Mouse (Mus musculus): ENCODE measurements around the gene Wipf1.
A peak's percentile ranks its signal among the peaks of the same experiment; 100 is the strongest.
"Not testable (repeated sequence)": the region's sequence is repeated elsewhere in the genome, so short reads cannot be mapped to it uniquely, and the experiment has no call there.

Wipf1 gene

DNA sequence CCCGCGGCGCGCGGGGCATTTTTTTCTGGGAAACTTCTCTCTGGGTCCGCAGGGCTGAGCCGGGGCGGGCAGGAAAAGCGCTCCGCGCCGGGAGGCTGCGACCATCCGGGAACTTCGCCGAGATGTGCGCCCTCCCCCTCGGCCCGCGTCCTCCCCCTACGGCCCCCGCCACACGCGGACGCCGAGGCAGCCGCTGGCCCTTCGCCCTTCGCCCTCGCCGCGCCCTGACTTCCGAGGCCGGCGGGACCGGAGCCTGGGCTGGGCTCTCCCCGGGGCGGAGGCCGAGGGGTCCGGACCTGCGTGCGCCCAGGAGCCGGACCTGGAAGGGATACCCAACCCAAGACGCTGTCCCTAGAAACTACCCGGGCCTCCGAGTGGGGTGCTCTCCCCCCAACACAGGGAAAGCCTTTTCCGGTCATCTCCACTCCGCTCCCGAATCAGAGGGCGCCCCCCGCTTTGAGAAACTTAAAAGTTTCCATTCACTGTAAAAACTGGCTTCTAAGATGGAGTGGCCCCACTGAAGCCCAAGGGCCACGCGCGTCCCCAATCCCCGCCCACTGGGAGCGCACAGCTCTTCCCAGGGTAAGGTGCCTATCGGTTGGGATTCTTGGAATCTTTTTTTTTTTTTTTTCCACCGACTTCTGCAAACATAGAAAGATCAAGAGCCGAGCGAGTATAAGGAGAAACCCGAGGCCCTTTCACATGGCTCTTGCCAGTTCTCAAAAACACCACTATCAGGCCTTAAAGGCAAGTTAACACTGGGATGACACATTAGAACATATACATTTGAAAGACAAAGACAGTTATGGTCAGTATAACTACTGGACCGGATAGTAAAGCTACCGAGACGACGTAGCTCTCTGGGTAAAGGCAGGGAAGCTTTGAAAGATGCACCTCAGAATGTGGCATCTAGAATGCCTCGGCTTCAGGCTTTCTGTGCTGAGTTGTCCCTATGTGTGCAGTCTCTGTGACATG lies at the start of gene Wipf1:
Gene Wipf1, minus strand, starts transcription at position 379 of the 975 bp plus-strand sequence.
- DNase-seq, result peak; percentile 78

GRCm38 (mm10) chr2:73579168-73579567 lies 49.6 kb upstream of the Wipf1 start:
- DNase-seq, result no peak

DNA sequence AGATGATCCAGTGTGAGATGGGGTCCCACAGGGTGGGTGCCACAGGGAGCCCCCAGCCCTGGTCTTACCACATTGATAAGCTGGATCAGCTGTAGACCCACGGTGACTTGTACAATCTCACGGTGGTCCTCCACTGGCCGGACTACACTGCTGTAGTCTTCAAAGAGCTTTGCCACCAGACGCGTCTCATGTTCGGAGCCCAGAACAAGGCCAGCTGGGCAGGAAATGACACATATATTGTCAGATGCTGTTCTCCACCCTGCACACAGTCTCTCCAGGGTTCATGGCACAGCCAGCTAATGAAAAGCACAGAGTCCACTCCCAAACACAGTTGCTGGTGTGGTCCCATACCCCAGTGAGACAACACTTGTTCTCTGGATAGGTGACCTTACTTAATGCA lies 44.9 kb upstream of the Wipf1 start:
- no peak for DNase-seq

- DNase-seq, result no peak
Measured at GRCm38 (mm10) chr2:73573556-73573955, 44.0 kb upstream of the Wipf1 start.

GRCm38 (mm10) chr2:73572539-73573372 lies 43.2 kb upstream of the Wipf1 start:
- DNase-seq, result peak; percentile 92

GRCm38 (mm10) chr2:73571901-73572300 lies 42.4 kb upstream of the Wipf1 start:
- no peak for DNase-seq

- DNase-seq, result no peak
Measured at GRCm38 (mm10) chr2:73571304-73571703, 41.8 kb upstream of the Wipf1 start.

- DNase-seq, result peak; percentile 68
Measured at GRCm38 (mm10) chr2:73566989-73567605, 37.6 kb upstream of the Wipf1 start.

GRCm38 (mm10) chr2:73566162-73566561 lies 36.6 kb upstream of the Wipf1 start:
- DNase-seq, result no peak

DNA sequence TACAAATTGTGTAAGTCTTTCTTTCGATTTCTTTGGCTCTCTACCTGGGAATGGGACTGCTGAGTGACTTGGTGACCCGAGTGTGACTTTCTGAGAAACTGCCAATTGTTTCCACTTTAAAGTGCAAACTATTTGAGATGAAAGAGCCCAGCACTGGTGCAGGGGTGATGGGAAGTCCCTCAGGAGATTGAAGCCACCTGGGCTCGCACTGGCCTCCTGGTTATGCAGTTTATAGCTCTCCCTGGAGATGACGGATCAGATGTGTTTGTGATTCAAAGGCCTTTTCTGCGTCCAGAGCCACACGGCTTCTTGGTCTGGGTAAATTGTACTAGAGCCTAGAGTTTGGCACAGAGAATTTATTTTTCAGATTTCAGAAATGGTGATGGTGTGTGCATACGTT lies 34.2 kb upstream of the Wipf1 start:
- DNase-seq, result no peak

DNA sequence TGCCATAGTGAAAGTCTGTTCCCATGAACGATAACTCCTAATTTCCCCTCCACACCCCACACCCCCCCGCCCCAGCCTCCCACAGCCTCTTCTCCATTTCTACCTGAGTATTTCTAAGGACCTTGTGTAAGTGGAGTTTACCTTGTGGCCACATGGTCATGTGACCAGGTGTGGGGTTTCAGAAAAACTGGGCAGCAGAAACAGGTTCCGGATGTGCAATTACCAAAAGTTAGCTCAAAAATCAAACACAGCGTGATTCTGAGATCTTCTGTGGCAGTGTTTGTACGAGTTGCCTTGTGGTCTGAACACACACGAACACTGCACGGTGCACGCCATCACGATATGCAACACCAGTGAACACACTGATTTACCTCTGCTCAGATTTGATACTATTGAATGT lies 33.1 kb upstream of the Wipf1 start:
- DNase-seq, result no peak

GRCm38 (mm10) chr2:73561665-73562063 lies 32.1 kb upstream of the Wipf1 start:
- DNase-seq, result no peak

GRCm38 (mm10) chr2:73560899-73561664 lies 31.5 kb upstream of the Wipf1 start:
- DNase-seq, result no peak

DNA sequence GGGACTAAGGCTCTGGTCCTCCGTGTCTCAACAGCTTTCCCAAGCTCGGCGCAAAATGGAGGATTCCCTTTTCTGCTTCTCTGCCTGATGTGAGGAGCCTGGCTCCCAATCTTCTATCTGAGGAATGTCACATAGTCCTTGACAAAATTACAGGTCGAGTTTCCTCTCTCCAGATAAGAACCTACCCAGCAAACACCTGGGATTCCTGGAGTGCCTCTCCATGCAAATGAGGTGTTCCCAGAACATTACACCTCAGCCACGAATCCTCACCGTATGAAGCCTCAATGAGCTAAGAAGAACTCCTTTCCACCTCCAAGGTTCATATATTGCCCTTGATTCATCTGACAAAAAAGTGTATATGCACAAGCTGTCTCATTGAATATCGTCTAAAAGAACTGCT lies 30.9 kb upstream of the Wipf1 start:
- no peak for DNase-seq

DNA sequence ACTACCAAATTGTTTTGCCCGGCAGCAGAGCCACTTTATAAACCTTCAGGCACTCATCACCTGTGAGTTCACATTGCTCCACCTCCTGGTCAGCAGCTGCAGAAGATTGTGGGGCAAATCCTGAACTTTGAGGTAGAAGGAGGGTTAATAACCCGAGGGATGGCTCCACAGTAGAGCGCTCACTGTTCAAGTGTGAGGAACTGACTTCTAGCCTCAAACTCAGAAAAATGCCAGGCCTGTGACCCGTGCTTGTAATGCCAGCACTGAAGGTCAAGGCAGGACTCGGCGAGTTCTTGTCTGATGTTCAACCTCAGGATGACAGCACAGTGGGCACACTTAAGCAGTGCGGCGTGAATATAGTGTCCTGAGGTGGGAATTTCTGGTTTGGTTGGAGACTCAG lies 28.4 kb upstream of the Wipf1 start:
- no peak for DNase-seq

DNA sequence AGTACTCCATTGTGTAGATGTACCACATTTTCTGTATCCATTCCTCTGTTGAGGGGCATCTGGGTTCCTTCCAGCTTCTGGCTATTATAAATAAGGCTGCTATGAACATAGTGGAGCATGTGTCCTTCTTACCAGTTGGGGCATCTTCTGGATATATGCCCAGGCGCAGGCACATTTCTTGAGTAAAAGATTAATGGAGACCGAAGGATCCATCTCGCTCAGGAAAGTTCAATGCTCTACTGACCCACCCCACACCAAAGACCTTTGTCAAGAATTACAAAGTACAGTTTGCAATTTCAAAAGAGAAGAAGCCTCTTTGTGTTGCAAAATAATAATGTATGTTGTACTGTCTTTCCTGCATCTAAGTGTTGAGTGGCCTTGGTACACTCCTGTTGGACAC lies 27.5 kb upstream of the Wipf1 start:
- DNase-seq, result not testable (repeated sequence)

GRCm38 (mm10) chr2:73554389-73554788 lies 24.9 kb upstream of the Wipf1 start:
- DNase-seq, result no peak

GRCm38 (mm10) chr2:73552926-73553325 lies 23.4 kb upstream of the Wipf1 start:
- no peak for DNase-seq

- no peak for DNase-seq
Measured at GRCm38 (mm10) chr2:73550725-73551124, 21.2 kb upstream of the Wipf1 start.

DNA sequence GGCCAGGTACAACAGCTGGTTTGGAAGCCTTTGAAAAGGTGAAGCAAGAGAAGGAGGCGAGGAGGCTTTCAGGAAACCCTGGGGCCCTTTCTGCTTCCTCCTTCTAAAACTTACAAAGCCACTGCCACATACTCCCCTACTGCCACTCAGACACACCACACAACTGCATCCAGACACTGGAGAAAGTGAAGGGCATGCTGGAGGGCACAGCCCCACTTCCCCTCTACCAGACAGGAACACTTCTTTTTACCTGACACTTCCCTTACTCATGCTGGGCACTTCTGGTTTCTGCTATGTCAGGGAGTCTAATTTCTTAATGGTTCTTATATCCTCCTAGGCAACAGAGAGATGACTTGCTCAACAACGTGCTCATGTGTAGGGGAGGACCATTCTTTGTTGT lies 19.0 kb upstream of the Wipf1 start:
- no peak for DNase-seq

DNA sequence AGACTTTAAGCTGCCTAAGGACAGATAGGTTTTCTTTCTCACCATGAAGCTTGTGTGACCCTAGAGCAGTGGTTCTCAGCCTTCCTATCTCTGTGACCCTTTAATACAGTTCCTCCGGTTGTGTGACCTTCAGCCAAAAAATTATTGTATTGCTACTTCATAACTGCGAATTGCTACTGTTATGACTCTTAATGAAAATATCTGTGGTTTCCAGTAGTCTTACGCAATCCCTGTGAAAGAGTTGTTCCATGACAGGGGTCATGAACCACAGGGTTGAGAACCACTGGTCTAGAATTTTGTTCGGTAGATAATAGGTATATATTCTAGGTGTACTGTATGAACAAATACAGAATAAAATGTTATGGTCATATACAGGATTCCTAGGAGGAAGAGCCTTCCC lies 17.7 kb upstream of the Wipf1 start:
- no peak for DNase-seq

- no peak for DNase-seq
Measured at GRCm38 (mm10) chr2:73545556-73545955, 16.0 kb upstream of the Wipf1 start.
